Mouse (Mus musculus) thymus, adult 2 months (tissue): ENCODE measurements around the gene Gm13290. TPM values are rescaled to one million over a fixed set of nuclear protein-coding genes. Genes with fewer than 3 reads are reported as not detected.

Experiments
- DNase-seq: peaks from one replicate; pipeline ENCODE4 v3.0.0; 2021
- H3K27ac ChIP-seq: fragments of 200-500 bp; 2 replicates; pipeline ENCODE4 v1.5.1; 2012; ENCODE audit warnings: low read length, control low read depth; ENCODE audit not compliant: control insufficient read depth, insufficient read depth
- H3K27me3 ChIP-seq: fragments of 200-500 bp; 2 replicates; pipeline ENCODE4 v1.6.1; 2012; ENCODE audit warnings: mild to moderate bottlenecking, low read length, moderate library complexity, mixed read lengths; ENCODE audit not compliant: control insufficient read depth, insufficient read depth
- H3K36me3 ChIP-seq: fragments of 200-500 bp; 2 replicates; pipeline ENCODE4 v1.6.1; 2012; ENCODE audit warnings: mild to moderate bottlenecking, low read length, moderate library complexity; ENCODE audit not compliant: control insufficient read depth, insufficient read depth
- H3K4me1 ChIP-seq: fragments of 200-500 bp; replicated peaks from 2 replicates; pipeline ENCODE4 v1.6.1; 2012; ENCODE audit warnings: low read length; ENCODE audit not compliant: control insufficient read depth, insufficient read depth
- H3K4me3 ChIP-seq: fragments of 200-500 bp; 2 replicates; pipeline ENCODE4 v1.5.1; 2012; ENCODE audit warnings: mild to moderate bottlenecking, low read length, control low read depth, moderate library complexity; ENCODE audit not compliant: control insufficient read depth, insufficient read depth
- CTCF ChIP-seq: fragments of 200-500 bp; IDR thresholded peaks from 2 replicates; pipeline ENCODE4 v1.5.1; 2012; ENCODE audit warnings: mild to moderate bottlenecking, control low read depth, low read length, moderate library complexity, borderline replicate concordance; ENCODE audit not compliant: control insufficient read depth, poor library complexity, insufficient read depth; ENCODE audit errors: extremely low read depth
- POLR2A ChIP-seq: fragments of 200-500 bp; IDR thresholded peaks from 2 replicates; pipeline ENCODE4 v1.6.1; 2012; ENCODE audit warnings: mild to moderate bottlenecking, low read length, control low read depth, moderate library complexity; ENCODE audit not compliant: control insufficient read depth, poor library complexity, insufficient read depth; ENCODE audit errors: extremely low read depth
- WGBS: fragments of 180-500 bp; shearing (Covaris S2); methylation state at CpG from one replicate; pipeline ENCODE4 v1.1.7; 2018; 5-methylcytosine and 5-hydroxymethylcytosine counted together
- polyA plus RNA-seq: library from polyadenylated mRNA; depleted of rRNA; stranded (reverse); fragments of >200 nt; gene quantifications from 2 replicates; pipeline ENCODE4 v1.2.3, GENCODE M21; 2012; rRNA removed

Gene Gm13290
- polyA plus RNA-seq, 1 experiment = not detected

- Histone ChIP-seq H3K36me3 (no peaks in the 10 kb centered on the region), H3K4me1 (no peaks in the 10 kb centered on the region), H3K27me3 (no peaks in the 10 kb centered on the region), H3K27ac (no peak within 1 kb of the TSS), H3K4me3 (no peak within 1 kb of the TSS)
- 100% methylated on average over 1 of the region's 1 CpGs for WGBS
- no peak for DNase-seq
- no peak for TF ChIP-seq POLR2A
- TF ChIP-seq CTCF = no peak
Observed at GRCm38 (mm10) chr4:88819659-88820058, 46.0 kb downstream of the Gm13290 start, which contains the start of gene Ifna11. Ifna11 (plus strand) TSS chr4:88819959.

- WGBS = 29% methylated on average over 4 of the region's 4 CpGs
- H3K27me3 ChIP-seq = no peaks in the 10 kb centered on the region
- no peak overlapping the region for H3K4me3 ChIP-seq
- TF ChIP-seq CTCF (no peak), POLR2A (no peak)
- H3K27ac ChIP-seq = no peak overlapping the region
- no peaks in the 10 kb centered on the region for H3K36me3 ChIP-seq
- H3K4me1 ChIP-seq = no peaks in the 10 kb centered on the region
- DNase-seq = peak; percentile 17
Observed at GRCm38 (mm10) chr4:88822995-88823394, 49.4 kb downstream of the Gm13290 start.

Other genes starting within 250 kb of the Gm13290 start
- not detected in 2 replicates for gene Ifna15, start 215.6 kb upstream of the Gm13290 start, polyA plus RNA-seq
- gene Ifna14, start 202.0 kb upstream of the Gm13290 start, polyA plus RNA-seq = not detected in 2 replicates
- not detected in 2 replicates for gene Ifna9, start 181.4 kb upstream of the Gm13290 start, polyA plus RNA-seq
- not detected in 2 replicates for gene Ifna12, start 170.5 kb upstream of the Gm13290 start, polyA plus RNA-seq
- not detected in 2 replicates for gene C87499, start 139.4 kb upstream of the Gm13290 start, polyA plus RNA-seq
- not detected in 2 replicates for gene Ifna13, start 129.4 kb upstream of the Gm13290 start, polyA plus RNA-seq
- not detected in 2 replicates for gene Ifna16, start 96.9 kb upstream of the Gm13290 start, polyA plus RNA-seq
- not detected in 2 replicates for gene Ifna2, start 89.9 kb upstream of the Gm13290 start, polyA plus RNA-seq
- gene Ifnab, start 82.5 kb upstream of the Gm13290 start, polyA plus RNA-seq = 0.17 TPM in 1 of 2 replicates, not detected in the other
- 0.86 and 1.5 TPM in 2 replicates for gene Gm26566, start 52.0 kb upstream of the Gm13290 start, polyA plus RNA-seq
- gene Klhl9, start 51.4 kb upstream of the Gm13290 start, polyA plus RNA-seq = 21.3 and 29.3 TPM in 2 replicates
- not detected in 2 replicates for gene Gm13271, start 19.0 kb upstream of the Gm13290 start, polyA plus RNA-seq
- gene Gm13283, start 13.7 kb upstream of the Gm13290 start, polyA plus RNA-seq = 0.07 and 0.08 TPM in 2 replicates
- not detected in 2 replicates for gene Gm13289, start 3.1 kb downstream of the Gm13290 start, polyA plus RNA-seq
- not detected in 2 replicates for gene Gm13272, start 6.0 kb downstream of the Gm13290 start, polyA plus RNA-seq
- 0.16 TPM in 1 of 2 replicates, not detected in the other for gene Ifnz, start 8.3 kb downstream of the Gm13290 start, polyA plus RNA-seq
- not detected in 2 replicates for gene Gm13276, start 11.9 kb downstream of the Gm13290 start, polyA plus RNA-seq
- not detected in 2 replicates for gene Gm13277, start 14.8 kb downstream of the Gm13290 start, polyA plus RNA-seq
- gene Gm13278, start 17.7 kb downstream of the Gm13290 start, polyA plus RNA-seq = not detected in 2 replicates
- not detected in 2 replicates for gene Gm13275, start 20.7 kb downstream of the Gm13290 start, polyA plus RNA-seq
- not detected in 2 replicates for gene Gm13279, start 23.6 kb downstream of the Gm13290 start, polyA plus RNA-seq
- not detected in 2 replicates for gene Gm13285, start 25.8 kb downstream of the Gm13290 start, polyA plus RNA-seq
- gene Gm13287, start 29.4 kb downstream of the Gm13290 start, polyA plus RNA-seq = not detected in 2 replicates
- not detected in 2 replicates for gene Gm13288, start 31.7 kb downstream of the Gm13290 start, polyA plus RNA-seq
- not detected in 2 replicates for gene Ifna7, start 42.4 kb downstream of the Gm13290 start, polyA plus RNA-seq
- not detected in 2 replicates for gene Ifna11, start 46.1 kb downstream of the Gm13290 start, polyA plus RNA-seq
- gene Ifna6, start 53.6 kb downstream of the Gm13290 start, polyA plus RNA-seq = not detected in 2 replicates
- gene Ifna5, start 61.7 kb downstream of the Gm13290 start, polyA plus RNA-seq = not detected in 2 replicates
- gene Ifna4, start 68.0 kb downstream of the Gm13290 start, polyA plus RNA-seq = not detected in 2 replicates
- gene Ifna1, start 76.3 kb downstream of the Gm13290 start, polyA plus RNA-seq = not detected in 2 replicates
- gene Ifne, start 106.4 kb downstream of the Gm13290 start, polyA plus RNA-seq = not detected in 2 replicates